Mouse (Mus musculus) myocyte (in vitro differentiated cells): Measurements from ENCODE around the gene Bin2. TPM values are rescaled to one million over a fixed set of nuclear protein-coding genes. Genes with fewer than 3 reads are reported as not detected.

Source experiments
- H3K27me3 ChIP-seq: one replicate; pipeline ENCODE4 v1.6.1; 2011; ENCODE audit not compliant: control insufficient read depth, insufficient read depth, insufficient read length
- H3K36me3 ChIP-seq: one replicate; pipeline ENCODE4 v1.6.1; 2011; ENCODE audit not compliant: control insufficient read depth, insufficient read depth
- H3K4me2 ChIP-seq: one replicate; pipeline ENCODE4 v1.6.1; 2011; ENCODE audit warnings: low read depth, control low read depth
- H3K4me3 ChIP-seq: one replicate; pipeline ENCODE4 v1.5.1; 2011; ENCODE audit warnings: mild to moderate bottlenecking, control low read depth, moderate library complexity
- H3K79me2 ChIP-seq: one replicate; pipeline ENCODE4 v1.6.1; 2011; ENCODE audit not compliant: control insufficient read depth, insufficient read depth
- H3ac ChIP-seq: one replicate; pipeline ENCODE4 v1.6.1; 2011; ENCODE audit not compliant: control insufficient read depth, insufficient read length
- CEBPB ChIP-seq: IDR thresholded peaks from 2 replicates; pipeline ENCODE4 v1.6.1; 2011; ENCODE audit warnings: mild to moderate bottlenecking, moderate library complexity; ENCODE audit not compliant: poor library complexity, insufficient read depth, severe bottlenecking
- E2F4 ChIP-seq: IDR thresholded peaks from one replicate; pipeline ENCODE4 v1.6.1; 2011; ENCODE audit warnings: mild to moderate bottlenecking, control low read depth, moderate library complexity; ENCODE audit not compliant: insufficient read depth
- MAX ChIP-seq: IDR thresholded peaks from one replicate; pipeline ENCODE4 v1.6.1; 2011; ENCODE audit warnings: low read depth, mild to moderate bottlenecking, control low read depth
- MYOD1 ChIP-seq, 3 experiments: IDR thresholded peaks; one replicate each; pipeline ENCODE4 v1.6.1; 2011; ENCODE audit warnings: control low read depth in 2 of 3, low read depth in 2 of 3, mild to moderate bottlenecking in 2 of 3, moderate library complexity in 1 of 3; ENCODE audit not compliant: insufficient read length in 2 of 3, control insufficient read depth in 1 of 3
- MYOG ChIP-seq, 3 experiments: IDR thresholded peaks; one replicate each; pipeline ENCODE4 v1.6.1; 2011; ENCODE audit warnings: control low read depth in 2 of 3, low read depth in 2 of 3, mild to moderate bottlenecking in 2 of 3; ENCODE audit not compliant: insufficient read length in 2 of 3, control insufficient read depth in 1 of 3, insufficient read depth in 1 of 3
- POLR2A ChIP-seq: IDR thresholded peaks from one replicate; pipeline ENCODE4 v1.6.1; 2011; ENCODE audit warnings: low read depth, mild to moderate bottlenecking, control low read depth, moderate library complexity; ENCODE audit not compliant: insufficient read length
- POLR2AphosphoS2 ChIP-seq: IDR thresholded peaks from one replicate; pipeline ENCODE4 v1.6.1; 2011; ENCODE audit warnings: low read depth, control low read depth; ENCODE audit not compliant: insufficient read length
- REST ChIP-seq: IDR thresholded peaks from one replicate; pipeline ENCODE4 v1.6.1; 2011; ENCODE audit warnings: mild to moderate bottlenecking, control low read depth, moderate library complexity; ENCODE audit not compliant: insufficient read depth, insufficient read length
- SRF ChIP-seq: IDR thresholded peaks from one replicate; pipeline ENCODE4 v1.6.1; 2011; ENCODE audit warnings: low read depth; ENCODE audit not compliant: control insufficient read depth, insufficient read length
- TCF12 ChIP-seq: IDR thresholded peaks from one replicate; pipeline ENCODE4 v1.6.1; 2011; ENCODE audit warnings: mild to moderate bottlenecking, control low read depth; ENCODE audit not compliant: poor library complexity, insufficient read depth, severe bottlenecking
- TCF3 ChIP-seq: IDR thresholded peaks from one replicate; pipeline ENCODE4 v1.6.1; 2011; ENCODE audit warnings: low read depth, control low read depth; ENCODE audit not compliant: insufficient read length
- USF1 ChIP-seq: IDR thresholded peaks from one replicate; pipeline ENCODE4 v1.6.1; 2011; ENCODE audit warnings: low read depth, mild to moderate bottlenecking, control low read depth, moderate library complexity
- polyA plus RNA-seq: library from polyadenylated mRNA; unstranded; fragments of >200 nt; fragmentation: generic; extraction: Trizol; gene quantifications from one replicate; pipeline ENCODE4 v1.2.1, GENCODE M21; 2012; ENCODE audit warnings: missing spikeins

Gene Bin2
- polyA plus RNA-seq, 1 experiment, result not detected

- peaks cover 34% of the 10 kb centered on the region for H3K27me3 ChIP-seq
- H3K79me2 ChIP-seq, result no peaks in the 10 kb centered on the region
- no peak for TF ChIP-seq TCF3
- no peak for TF ChIP-seq CEBPB
- TF ChIP-seq REST, result no peak
- no peak for TF ChIP-seq TCF12
- no peak for TF ChIP-seq MYOG (IDR thresholded peaks at IDR 0.05; ENCODE audit: control insufficient read depth in 1 of 3, insufficient read depth in 1 of 3, insufficient read length in 2 of 3, low read depth in 2 of 3)
- no peak for TF ChIP-seq POLR2A
- no peak for TF ChIP-seq MAX
- no peak for TF ChIP-seq SRF
- no peak for TF ChIP-seq POLR2AphosphoS2
- TF ChIP-seq MYOD1 (IDR thresholded peaks at IDR 0.05; ENCODE audit: control insufficient read depth in 1 of 3, insufficient read length in 2 of 3, low read depth in 2 of 3), result no peak
- TF ChIP-seq USF1, result no peak
- H3K4me2 ChIP-seq, result no peak overlapping the region
- no peak overlapping the region for H3ac ChIP-seq
- H3K36me3 ChIP-seq, result no peaks in the 10 kb centered on the region
- no peak overlapping the region for H3K4me3 ChIP-seq
These were observed 19.2 kb downstream of the Bin2 start for GRCm38 (mm10) chr15:100650111-100650510.

- Histone ChIP-seq H3K36me3 (no peaks in the 10 kb centered on the region), H3K79me2 (no peaks in the 10 kb centered on the region), H3K4me2 (no peak overlapping the region), H3ac (no peak overlapping the region), H3K4me3 (no peak overlapping the region), H3K27me3 (peaks cover 34% of the 10 kb centered on the region)
- TF ChIP-seq MYOD1 (IDR thresholded peaks at IDR 0.05; ENCODE audit: control insufficient read depth in 1 of 3, insufficient read length in 2 of 3, low read depth in 2 of 3), result no peak
- TF ChIP-seq CEBPB, result no peak
- TF ChIP-seq TCF3, result no peak
These were observed 23.2 kb downstream of the Bin2 start for GRCm38 (mm10) chr15:100646161-100646560.

GRCm38 (mm10) chr15:100642451-100642850 lies 26.9 kb downstream of the Bin2 start:
- Histone ChIP-seq H3K79me2 (no peaks in the 10 kb centered on the region), H3ac (no peak overlapping the region), H3K27me3 (peaks cover 22% of the 10 kb centered on the region), H3K4me3 (no peak overlapping the region), H3K36me3 (no peaks in the 10 kb centered on the region), H3K4me2 (no peak overlapping the region)
- peak in 1 of 3 experiments; percentile 43 for TF ChIP-seq MYOG (IDR thresholded peaks at IDR 0.05; ENCODE audit: control insufficient read depth in 1 of 3, insufficient read depth in 1 of 3, insufficient read length in 2 of 3, low read depth in 2 of 3)
- TF ChIP-seq MAX, result no peak

GRCm38 (mm10) chr15:100641226-100641810 lies 28.0 kb downstream of the Bin2 start:
- no peaks in the 10 kb centered on the region for H3K36me3 ChIP-seq
- no peak overlapping the region for H3K4me3 ChIP-seq
- H3ac ChIP-seq, result no peak overlapping the region
- H3K27me3 ChIP-seq, result peaks cover 27% of the 10 kb centered on the region
- TF ChIP-seq POLR2AphosphoS2, result no peak
- TF ChIP-seq REST, result no peak
- no peak for TF ChIP-seq MYOD1 (IDR thresholded peaks at IDR 0.05; ENCODE audit: control insufficient read depth in 1 of 3, insufficient read length in 2 of 3, low read depth in 2 of 3)
- TF ChIP-seq POLR2A, result no peak
- TF ChIP-seq TCF12, result no peak
- TF ChIP-seq MAX, result no peak
- TF ChIP-seq CEBPB, result no peak
- TF ChIP-seq E2F4, result no peak
- TF ChIP-seq MYOG (IDR thresholded peaks at IDR 0.05; ENCODE audit: control insufficient read depth in 1 of 3, insufficient read depth in 1 of 3, insufficient read length in 2 of 3, low read depth in 2 of 3), result no peak
- no peak for TF ChIP-seq TCF3
- TF ChIP-seq SRF, result no peak
- TF ChIP-seq USF1, result no peak
- no peaks in the 10 kb centered on the region for H3K79me2 ChIP-seq
- peak overlapping the region; percentile 39 for H3K4me2 ChIP-seq

- Histone ChIP-seq H3K36me3 (no peaks in the 10 kb centered on the region), H3K4me3 (no peak overlapping the region), H3K27me3 (peaks cover 29% of the 10 kb centered on the region), H3K79me2 (no peaks in the 10 kb centered on the region), H3ac (no peak overlapping the region), H3K4me2 (no peak overlapping the region)
- TF ChIP-seq MYOD1 (IDR thresholded peaks at IDR 0.05; ENCODE audit: control insufficient read depth in 1 of 3, insufficient read length in 2 of 3, low read depth in 2 of 3) (no peak), MAX (no peak), TCF12 (no peak), E2F4 (no peak), TCF3 (no peak), SRF (no peak), CEBPB (no peak), POLR2A (no peak), USF1 (no peak), MYOG (IDR thresholded peaks at IDR 0.05; ENCODE audit: control insufficient read depth in 1 of 3, insufficient read depth in 1 of 3, insufficient read length in 2 of 3, low read depth in 2 of 3) (no peak), POLR2AphosphoS2 (no peak), REST (no peak)
These were observed 29.2 kb downstream of the Bin2 start for GRCm38 (mm10) chr15:100639972-100640750.
